Mouse (Mus musculus) myocyte (in vitro differentiated cells): ENCODE data around the gene Hagh. TPM values are rescaled to one million over a fixed set of nuclear protein-coding genes. Genes with fewer than 3 reads are reported as not detected.

Source experiments
- H3K27me3 ChIP-seq: one replicate; pipeline ENCODE4 v1.6.1; 2011; ENCODE audit not compliant: control insufficient read depth, insufficient read depth, insufficient read length
- H3K36me3 ChIP-seq: one replicate; pipeline ENCODE4 v1.6.1; 2011; ENCODE audit not compliant: control insufficient read depth, insufficient read depth
- H3K4me2 ChIP-seq: one replicate; pipeline ENCODE4 v1.6.1; 2011; ENCODE audit warnings: low read depth, control low read depth
- H3K4me3 ChIP-seq: one replicate; pipeline ENCODE4 v1.5.1; 2011; ENCODE audit warnings: mild to moderate bottlenecking, control low read depth, moderate library complexity
- H3K79me2 ChIP-seq: one replicate; pipeline ENCODE4 v1.6.1; 2011; ENCODE audit not compliant: control insufficient read depth, insufficient read depth
- H3ac ChIP-seq: one replicate; pipeline ENCODE4 v1.6.1; 2011; ENCODE audit not compliant: control insufficient read depth, insufficient read length
- CEBPB ChIP-seq: IDR thresholded peaks from 2 replicates; pipeline ENCODE4 v1.6.1; 2011; ENCODE audit warnings: mild to moderate bottlenecking, moderate library complexity; ENCODE audit not compliant: poor library complexity, insufficient read depth, severe bottlenecking
- E2F4 ChIP-seq: IDR thresholded peaks from one replicate; pipeline ENCODE4 v1.6.1; 2011; ENCODE audit warnings: mild to moderate bottlenecking, control low read depth, moderate library complexity; ENCODE audit not compliant: insufficient read depth
- MAX ChIP-seq: IDR thresholded peaks from one replicate; pipeline ENCODE4 v1.6.1; 2011; ENCODE audit warnings: low read depth, mild to moderate bottlenecking, control low read depth
- MYOD1 ChIP-seq, 3 experiments: IDR thresholded peaks; one replicate each; pipeline ENCODE4 v1.6.1; 2011; ENCODE audit warnings: control low read depth in 2 of 3, low read depth in 2 of 3, mild to moderate bottlenecking in 2 of 3, moderate library complexity in 1 of 3; ENCODE audit not compliant: insufficient read length in 2 of 3, control insufficient read depth in 1 of 3
- MYOG ChIP-seq, 3 experiments: IDR thresholded peaks; one replicate each; pipeline ENCODE4 v1.6.1; 2011; ENCODE audit warnings: control low read depth in 2 of 3, low read depth in 2 of 3, mild to moderate bottlenecking in 2 of 3; ENCODE audit not compliant: insufficient read length in 2 of 3, control insufficient read depth in 1 of 3, insufficient read depth in 1 of 3
- POLR2A ChIP-seq: IDR thresholded peaks from one replicate; pipeline ENCODE4 v1.6.1; 2011; ENCODE audit warnings: low read depth, mild to moderate bottlenecking, control low read depth, moderate library complexity; ENCODE audit not compliant: insufficient read length
- POLR2AphosphoS2 ChIP-seq: IDR thresholded peaks from one replicate; pipeline ENCODE4 v1.6.1; 2011; ENCODE audit warnings: low read depth, control low read depth; ENCODE audit not compliant: insufficient read length
- REST ChIP-seq: IDR thresholded peaks from one replicate; pipeline ENCODE4 v1.6.1; 2011; ENCODE audit warnings: mild to moderate bottlenecking, control low read depth, moderate library complexity; ENCODE audit not compliant: insufficient read depth, insufficient read length
- SRF ChIP-seq: IDR thresholded peaks from one replicate; pipeline ENCODE4 v1.6.1; 2011; ENCODE audit warnings: low read depth; ENCODE audit not compliant: control insufficient read depth, insufficient read length
- TCF12 ChIP-seq: IDR thresholded peaks from one replicate; pipeline ENCODE4 v1.6.1; 2011; ENCODE audit warnings: mild to moderate bottlenecking, control low read depth; ENCODE audit not compliant: poor library complexity, insufficient read depth, severe bottlenecking
- TCF3 ChIP-seq: IDR thresholded peaks from one replicate; pipeline ENCODE4 v1.6.1; 2011; ENCODE audit warnings: low read depth, control low read depth; ENCODE audit not compliant: insufficient read length
- USF1 ChIP-seq: IDR thresholded peaks from one replicate; pipeline ENCODE4 v1.6.1; 2011; ENCODE audit warnings: low read depth, mild to moderate bottlenecking, control low read depth, moderate library complexity
- polyA plus RNA-seq: library from polyadenylated mRNA; unstranded; fragments of >200 nt; fragmentation: generic; extraction: Trizol; gene quantifications from one replicate; pipeline ENCODE4 v1.2.1, GENCODE M21; 2012; ENCODE audit warnings: missing spikeins

Hagh gene
- polyA plus RNA-seq, 1 experiment: 58.3 TPM

- H3K27me3 ChIP-seq: no peaks in the 10 kb centered on the region
- peak overlapping the region; percentile 94 for H3K4me2 ChIP-seq
- H3K36me3 ChIP-seq: peaks cover 4% of the 10 kb centered on the region
- peak overlapping the region; percentile 70 for H3K4me3 ChIP-seq
- H3ac ChIP-seq: peak overlapping the region; percentile 82
- H3K79me2 ChIP-seq: peaks cover 6% of the 10 kb centered on the region
- TF ChIP-seq MYOG (IDR thresholded peaks at IDR 0.05; ENCODE audit: control insufficient read depth in 1 of 3, insufficient read depth in 1 of 3, insufficient read length in 2 of 3, low read depth in 2 of 3): no peak
- TF ChIP-seq USF1: no peak
- peak; percentile 70 for TF ChIP-seq POLR2AphosphoS2
- TF ChIP-seq POLR2A: no peak
- TF ChIP-seq TCF3: no peak
- no peak for TF ChIP-seq E2F4
- no peak for TF ChIP-seq SRF
These were observed 47.5 kb downstream of the Hagh start for GRCm38 (mm10) chr17:24887291-24888080.

DNA sequence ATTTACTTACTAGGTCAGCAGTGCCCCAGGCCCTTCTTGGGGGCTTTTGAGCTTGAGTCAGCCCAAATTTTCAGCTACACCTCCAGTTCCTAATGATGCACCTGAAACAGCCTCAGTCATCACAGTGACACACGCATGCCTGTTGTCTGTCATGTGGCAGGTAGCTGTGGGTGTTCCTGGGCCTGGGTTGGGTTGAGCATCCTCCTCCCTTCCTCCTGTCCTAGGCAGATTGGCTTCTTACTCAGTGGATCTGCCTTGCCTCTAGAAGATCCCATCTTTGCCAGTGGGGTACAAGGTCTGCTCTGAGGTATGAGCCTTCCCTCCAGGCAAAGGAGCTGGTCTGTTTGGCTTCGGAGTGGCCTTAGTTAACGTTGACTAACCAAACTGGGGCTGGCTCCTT, 48.9 kb downstream of the Hagh start:
- peaks cover 5% of the 10 kb centered on the region for H3K36me3 ChIP-seq

GRCm38 (mm10) chr17:24890151-24891092, 50.5 kb downstream of the Hagh start:
- Histone ChIP-seq H3K79me2 (peaks cover 18% of the 10 kb centered on the region), H3ac (no peak overlapping the region), H3K36me3 (peaks cover 5% of the 10 kb centered on the region), H3K4me2 (no peak overlapping the region), H3K4me3 (no peak overlapping the region), H3K27me3 (no peaks in the 10 kb centered on the region)
- no peak for TF ChIP-seq USF1
- TF ChIP-seq POLR2AphosphoS2: peak; percentile 86
- TF ChIP-seq REST: no peak
- TF ChIP-seq MYOD1 (IDR thresholded peaks at IDR 0.05; ENCODE audit: control insufficient read depth in 1 of 3, insufficient read length in 2 of 3, low read depth in 2 of 3): no peak
- peak; percentile 34 for TF ChIP-seq POLR2A
- TF ChIP-seq TCF3: no peak
- no peak for TF ChIP-seq MYOG (IDR thresholded peaks at IDR 0.05; ENCODE audit: control insufficient read depth in 1 of 3, insufficient read depth in 1 of 3, insufficient read length in 2 of 3, low read depth in 2 of 3)

More for the DNA sequence above, 48.9 kb downstream of the Hagh start:
- Histone ChIP-seq H3ac (no peak overlapping the region), H3K4me2 (no peak overlapping the region), H3K79me2 (peaks cover 9% of the 10 kb centered on the region), H3K27me3 (no peaks in the 10 kb centered on the region), H3K4me3 (no peak overlapping the region)
- no peak for TF ChIP-seq TCF3
- no peak for TF ChIP-seq SRF
- no peak for TF ChIP-seq USF1
- TF ChIP-seq E2F4: no peak
- no peak for TF ChIP-seq MYOD1 (IDR thresholded peaks at IDR 0.05; ENCODE audit: control insufficient read depth in 1 of 3, insufficient read length in 2 of 3, low read depth in 2 of 3)
- TF ChIP-seq TCF12: no peak
- no peak for TF ChIP-seq CEBPB
- TF ChIP-seq MAX: no peak
- no peak for TF ChIP-seq MYOG (IDR thresholded peaks at IDR 0.05; ENCODE audit: control insufficient read depth in 1 of 3, insufficient read depth in 1 of 3, insufficient read length in 2 of 3, low read depth in 2 of 3)
- TF ChIP-seq POLR2AphosphoS2: peak; percentile 98
- TF ChIP-seq POLR2A: peak; percentile 39
- TF ChIP-seq REST: no peak

DNA sequence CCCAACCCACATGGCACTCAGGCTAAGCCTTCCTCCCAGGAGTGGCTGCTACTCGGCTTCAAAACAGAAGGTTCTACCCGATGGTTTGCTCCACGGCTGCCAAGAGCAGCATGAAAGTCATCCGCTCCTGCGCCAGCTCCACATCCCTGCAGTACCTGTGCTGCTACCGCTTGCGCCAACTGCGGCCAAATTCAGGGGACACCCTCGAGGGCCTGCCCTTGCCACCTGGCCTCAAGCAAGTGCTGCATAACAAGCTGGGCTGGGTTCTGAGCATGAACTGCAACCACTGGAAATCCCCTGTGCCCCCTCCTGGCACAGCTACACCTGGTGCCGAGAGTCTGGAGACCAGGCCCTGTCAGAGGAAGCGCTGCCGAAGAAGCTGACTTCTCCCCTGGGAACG, 51.4 kb downstream of the Hagh start:
- Histone ChIP-seq H3K79me2 (peaks cover 18% of the 10 kb centered on the region), H3K27me3 (no peaks in the 10 kb centered on the region), H3K36me3 (peaks cover 5% of the 10 kb centered on the region), H3K4me2 (no peak overlapping the region), H3ac (no peak overlapping the region), H3K4me3 (no peak overlapping the region)
- TF ChIP-seq MYOG (IDR thresholded peaks at IDR 0.05; ENCODE audit: control insufficient read depth in 1 of 3, insufficient read depth in 1 of 3, insufficient read length in 2 of 3, low read depth in 2 of 3) (no peak), POLR2A (no peak), SRF (no peak), USF1 (no peak), MYOD1 (IDR thresholded peaks at IDR 0.05; ENCODE audit: control insufficient read depth in 1 of 3, insufficient read length in 2 of 3, low read depth in 2 of 3) (no peak), POLR2AphosphoS2 (no peak), E2F4 (no peak), REST (no peak), TCF12 (no peak), TCF3 (no peak), MAX (no peak), CEBPB (no peak)
